24 mouse cellular contexts compared by ENCODE assay signal in genomic region chr2:149983107-149983506, GRCm38 (mm10).
"Had no signal": no experiment of that assay in that cellular context is flagged by ENCODE, and none has a peak within 500 bp of the region (broad histone marks: within the 10 kb centered on the region; RNA-seq: fewer than 3 reads in every experiment).

No protein-coding gene starts in this region.

- H3K4me3 ChIP-seq: heart, embryonic 10.5 days; heart, embryonic 12.5 days; hindbrain, embryonic 10.5 days; hindbrain, embryonic 12.5 days; intestine, embryonic 15.5 days; kidney, embryonic 15.5 days; limb, embryonic 13.5 days; limb, embryonic 15.5 days; liver, embryonic 12.5 days had no signal

- DNase-seq: gastrocnemius, postnatal 14 days; heart, adult 18-20 months; heart, postnatal 10 days; heart, postnatal 4 days; kidney, adult 11 months; kidney, adult 2 months; kidney, adult 9 months; kidney, postnatal 14 days; kidney, postnatal 36 days; left cerebral cortex, postnatal 4 days had no signal

- H3K27ac ChIP-seq: heart, embryonic 10.5 days; hindbrain, embryonic 10.5 days; hindbrain, embryonic 12.5 days; hindbrain, embryonic 14.5 days; intestine, embryonic 15.5 days; kidney, embryonic 15.5 days; kidney, postnatal 0 days; limb, embryonic 13.5 days; limb, embryonic 15.5 days; liver, embryonic 12.5 days; liver, embryonic 14.5 days had no signal

- H3K4me2 ChIP-seq: heart, embryonic 12.5 days; hindbrain, embryonic 12.5 days; hindbrain, embryonic 14.5 days; intestine, embryonic 15.5 days; kidney, embryonic 15.5 days; limb, embryonic 13.5 days; limb, embryonic 15.5 days; liver, embryonic 12.5 days had no signal

- ATAC-seq: hindbrain, embryonic 16.5 days; inflammation-experienced regulatory T-cells, adult 6 months; intestine, embryonic 15.5 days; liver, embryonic 12.5 days had no signal

- H3K36me3 ChIP-seq: heart, embryonic 10.5 days; heart, embryonic 12.5 days; hindbrain, embryonic 10.5 days; hindbrain, embryonic 12.5 days; intestine, embryonic 15.5 days; kidney, embryonic 15.5 days; limb, embryonic 13.5 days; limb, embryonic 15.5 days; liver, embryonic 12.5 days had no signal

- H3K27me3 ChIP-seq: heart, embryonic 12.5 days; hindbrain, embryonic 12.5 days; intestine, embryonic 15.5 days; kidney, embryonic 15.5 days; limb, embryonic 13.5 days; limb, embryonic 15.5 days; liver, embryonic 12.5 days had no signal

- H3K4me1 ChIP-seq: heart, embryonic 10.5 days; heart, embryonic 12.5 days; intestine, embryonic 15.5 days; kidney, embryonic 15.5 days; limb, embryonic 13.5 days; limb, embryonic 15.5 days; liver, embryonic 12.5 days had no signal

- H3K9ac ChIP-seq: heart, embryonic 12.5 days; hindbrain, embryonic 12.5 days; hindbrain, embryonic 14.5 days; intestine, embryonic 15.5 days; kidney, embryonic 15.5 days; limb, embryonic 13.5 days; limb, embryonic 15.5 days; liver, embryonic 12.5 days; liver, embryonic 14.5 days had no signal

- H3K9me3 ChIP-seq: heart, embryonic 10.5 days; heart, embryonic 12.5 days; hindbrain, embryonic 10.5 days; hindbrain, embryonic 12.5 days; intestine, embryonic 15.5 days; kidney, embryonic 15.5 days; limb, embryonic 13.5 days; limb, embryonic 15.5 days; liver, embryonic 12.5 days had no signal
